Mouse (Mus musculus): Measurements from ENCODE around the gene Prkag3. TPM values are rescaled to one million over a fixed set of nuclear protein-coding genes. Genes with fewer than 3 reads are reported as not detected.

Gene Prkag3
- polyA plus RNA-seq, 1 experiment from 2014 or later: 0.15 TPM

GRCm38 (mm10) chr1:74787846-74788245, 38.8 kb upstream of the Prkag3 start:
- Histone ChIP-seq H3K4me1 (ENCODE audit: control insufficient read depth, insufficient read depth, low read length) (peaks cover 15% of the 10 kb centered on the region; the same call in 1 of the 2 replicates), H3K36me3 (ENCODE audit: control insufficient read depth, insufficient read depth, low read length) (no peaks in the 10 kb centered on the region), H3K9me3 (ENCODE audit: control insufficient read depth, low read length) (no peaks in the 10 kb centered on the region), H3K27me3 (ENCODE audit: control insufficient read depth, insufficient read depth, low read length) (peaks cover 97% of the 10 kb centered on the region), H3K9ac (ENCODE audit: low read depth, low read length) (no peak overlapping the region), H3K4me3 (ENCODE audit: low read length) (no peak overlapping the region), H3K4me2 (replicated peaks; ENCODE audit: low read depth, low read length) (no peak overlapping the region), H3K27ac (ENCODE audit: low read depth, low read length) (no peak overlapping the region)
- 5% methylated on average over 7 of the region's 7 CpGs for WGBS
- ATAC-seq (ENCODE audit: low FRiP score, low TSS enrichment): no peak

- no peak for ATAC-seq (ENCODE audit: low FRiP score, low TSS enrichment)
- no peaks in the 10 kb centered on the region for H3K9me3 ChIP-seq (ENCODE audit: control insufficient read depth, low read length)
- no peaks in the 10 kb centered on the region for H3K36me3 ChIP-seq (ENCODE audit: control insufficient read depth, insufficient read depth, low read length)
- peak overlapping the region; percentile 20; the same call in 1 of the 2 replicates for H3K9ac ChIP-seq (ENCODE audit: low read depth, low read length)
- WGBS: 3% methylated on average over 67 of the region's 67 CpGs
- no peak overlapping the region for H3K27ac ChIP-seq (ENCODE audit: low read depth, low read length)
- peak overlapping the region; percentile 45 for H3K4me3 ChIP-seq (ENCODE audit: low read length)
- peaks cover 9% of the 10 kb centered on the region; the same call in 1 of the 2 replicates for H3K4me1 ChIP-seq (ENCODE audit: control insufficient read depth, insufficient read depth, low read length)
- peaks cover 89% of the 10 kb centered on the region for H3K27me3 ChIP-seq (ENCODE audit: control insufficient read depth, insufficient read depth, low read length)
- H3K4me2 ChIP-seq (replicated peaks; ENCODE audit: low read depth, low read length): peak overlapping the region; percentile 77
Observed at GRCm38 (mm10) chr1:74784041-74784759, 35.2 kb upstream of the Prkag3 start.

DNA sequence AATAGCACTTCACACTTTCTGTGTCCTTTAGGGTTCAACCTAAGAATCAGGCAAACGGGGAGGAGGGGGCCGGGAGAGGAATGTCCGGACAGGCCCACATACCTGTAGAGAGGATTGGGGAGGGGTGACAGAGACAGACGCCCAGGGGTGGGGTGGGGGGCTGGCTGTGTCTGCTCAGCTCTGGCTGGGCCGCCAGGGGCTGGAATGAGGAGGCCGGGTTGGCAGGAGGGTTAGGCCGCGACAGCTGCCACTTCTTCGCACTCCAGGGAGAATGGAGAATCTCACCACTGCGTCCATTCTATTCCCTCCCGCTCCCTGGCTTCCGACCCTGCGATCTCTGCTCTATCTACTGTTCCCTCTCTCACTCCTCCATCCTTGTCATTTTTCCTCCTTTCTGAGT, 34.5 kb upstream of the Prkag3 start:
- Histone ChIP-seq H3K4me3 (ENCODE audit: low read length) (peak overlapping the region; percentile 45), H3K4me1 (ENCODE audit: control insufficient read depth, insufficient read depth, low read length) (peaks cover 9% of the 10 kb centered on the region; the same call in 1 of the 2 replicates), H3K4me2 (replicated peaks; ENCODE audit: low read depth, low read length) (peak overlapping the region; percentile 77), H3K9ac (ENCODE audit: low read depth, low read length) (peak overlapping the region; percentile 20; the same call in 1 of the 2 replicates), H3K27ac (ENCODE audit: low read depth, low read length) (no peak overlapping the region), H3K9me3 (ENCODE audit: control insufficient read depth, low read length) (no peaks in the 10 kb centered on the region), H3K36me3 (ENCODE audit: control insufficient read depth, insufficient read depth, low read length) (no peaks in the 10 kb centered on the region), H3K27me3 (ENCODE audit: control insufficient read depth, insufficient read depth, low read length) (peaks cover 86% of the 10 kb centered on the region)
- ATAC-seq (ENCODE audit: low FRiP score, low TSS enrichment): no peak
- WGBS: 7% methylated on average over 13 of the region's 13 CpGs

- Histone ChIP-seq H3K4me3 (ENCODE audit: low read length) (no peak overlapping the region), H3K9me3 (ENCODE audit: control insufficient read depth, low read length) (no peaks in the 10 kb centered on the region), H3K27ac (ENCODE audit: low read depth, low read length) (no peak overlapping the region), H3K27me3 (ENCODE audit: control insufficient read depth, insufficient read depth, low read length) (peaks cover 73% of the 10 kb centered on the region), H3K9ac (ENCODE audit: low read depth, low read length) (no peak overlapping the region), H3K36me3 (ENCODE audit: control insufficient read depth, insufficient read depth, low read length) (no peaks in the 10 kb centered on the region), H3K4me1 (ENCODE audit: control insufficient read depth, insufficient read depth, low read length) (peaks cover 9% of the 10 kb centered on the region; the same call in 1 of the 2 replicates), H3K4me2 (replicated peaks; ENCODE audit: low read depth, low read length) (no peak overlapping the region)
- no peak for ATAC-seq (ENCODE audit: low FRiP score, low TSS enrichment)
- 17% methylated on average over 14 of the region's 14 CpGs for WGBS
Observed at GRCm38 (mm10) chr1:74782045-74782444, 33.0 kb upstream of the Prkag3 start.

- peaks cover 10% of the 10 kb centered on the region; the same call in 1 of the 2 replicates for H3K4me1 ChIP-seq (ENCODE audit: control insufficient read depth, insufficient read depth, low read length)
- 37% methylated on average over 3 of the region's 3 CpGs for WGBS
Observed at GRCm38 (mm10) chr1:74778934-74779486, 30.0 kb upstream of the Prkag3 start.

DNA sequence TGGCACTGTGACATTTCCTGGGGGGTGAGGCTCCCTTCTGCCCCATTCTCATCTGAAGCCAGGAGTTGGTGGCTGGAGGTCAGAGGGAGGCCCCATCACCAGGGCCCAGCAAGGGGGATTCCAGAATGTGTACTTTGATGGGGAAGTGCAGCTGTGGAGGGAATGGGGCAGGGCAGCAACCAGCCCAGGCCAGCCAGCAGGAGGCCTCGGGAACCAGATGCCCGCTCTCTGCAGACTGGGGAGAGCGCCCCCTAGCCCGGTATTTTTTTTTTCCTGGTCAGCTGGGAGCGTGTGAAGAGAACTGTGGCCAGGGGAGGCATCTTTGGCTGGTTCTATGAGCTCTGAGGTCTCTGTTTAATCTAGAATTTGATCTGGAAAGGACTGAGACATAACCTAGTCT, 26.8 kb upstream of the Prkag3 start:
- H3K4me1 ChIP-seq (ENCODE audit: control insufficient read depth, insufficient read depth, low read length): peaks cover 17% of the 10 kb centered on the region
- H3K9ac ChIP-seq (ENCODE audit: low read depth, low read length): no peak overlapping the region
- no peak overlapping the region for H3K27ac ChIP-seq (ENCODE audit: low read depth, low read length)
- no peak for ATAC-seq (ENCODE audit: low FRiP score, low TSS enrichment)
- WGBS: 14% methylated on average over 5 of the region's 5 CpGs
- H3K9me3 ChIP-seq (ENCODE audit: control insufficient read depth, low read length): no peaks in the 10 kb centered on the region
- H3K4me2 ChIP-seq (replicated peaks; ENCODE audit: low read depth, low read length): no peak overlapping the region
- no peak overlapping the region for H3K4me3 ChIP-seq (ENCODE audit: low read length)
- peaks cover 36% of the 10 kb centered on the region for H3K27me3 ChIP-seq (ENCODE audit: control insufficient read depth, insufficient read depth, low read length)
- H3K36me3 ChIP-seq (ENCODE audit: control insufficient read depth, insufficient read depth, low read length): no peaks in the 10 kb centered on the region

More at GRCm38 (mm10) chr1:74778934-74779486, 30.0 kb upstream of the Prkag3 start:
- no peak overlapping the region for H3K27ac ChIP-seq (ENCODE audit: low read depth, low read length)
- no peak overlapping the region for H3K4me3 ChIP-seq (ENCODE audit: low read length)
- peaks cover 52% of the 10 kb centered on the region for H3K27me3 ChIP-seq (ENCODE audit: control insufficient read depth, insufficient read depth, low read length)
- no peaks in the 10 kb centered on the region for H3K9me3 ChIP-seq (ENCODE audit: control insufficient read depth, low read length)
- no peak overlapping the region for H3K4me2 ChIP-seq (replicated peaks; ENCODE audit: low read depth, low read length)
- no peak for ATAC-seq (ENCODE audit: low FRiP score, low TSS enrichment)
- H3K9ac ChIP-seq (ENCODE audit: low read depth, low read length): no peak overlapping the region
- no peaks in the 10 kb centered on the region for H3K36me3 ChIP-seq (ENCODE audit: control insufficient read depth, insufficient read depth, low read length)

DNA sequence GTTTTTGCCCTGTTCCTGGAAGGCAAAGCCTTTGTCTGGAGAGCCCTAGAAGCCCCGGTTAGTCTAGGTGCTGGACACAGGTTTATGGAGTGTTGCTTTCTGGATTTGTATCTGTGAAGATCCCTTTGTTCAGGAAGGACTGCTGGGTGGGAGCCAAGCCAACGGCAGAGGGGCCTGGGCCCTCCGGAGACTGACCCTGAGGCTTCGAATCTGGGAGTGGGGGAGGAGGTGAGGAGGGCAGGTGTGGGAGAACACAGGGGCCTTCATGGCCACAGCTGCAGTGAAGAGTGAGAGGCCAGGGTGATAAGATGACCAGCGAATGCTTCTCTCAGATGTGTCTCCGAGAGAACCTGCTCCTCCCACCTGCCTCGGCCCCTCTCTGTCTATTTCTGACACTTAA, 25.0 kb upstream of the Prkag3 start:
- Histone ChIP-seq H3K27ac (ENCODE audit: low read depth, low read length) (no peak overlapping the region), H3K36me3 (ENCODE audit: control insufficient read depth, insufficient read depth, low read length) (no peaks in the 10 kb centered on the region), H3K4me1 (ENCODE audit: control insufficient read depth, insufficient read depth, low read length) (peaks cover 24% of the 10 kb centered on the region), H3K9ac (ENCODE audit: low read depth, low read length) (no peak overlapping the region), H3K4me3 (ENCODE audit: low read length) (no peak overlapping the region), H3K4me2 (replicated peaks; ENCODE audit: low read depth, low read length) (no peak overlapping the region), H3K27me3 (ENCODE audit: control insufficient read depth, insufficient read depth, low read length) (peaks cover 45% of the 10 kb centered on the region), H3K9me3 (ENCODE audit: control insufficient read depth, low read length) (no peaks in the 10 kb centered on the region)
- no peak for ATAC-seq (ENCODE audit: low FRiP score, low TSS enrichment)
- WGBS: 11% methylated on average over 7 of the region's 7 CpGs

GRCm38 (mm10) chr1:74773136-74773535, 24.1 kb upstream of the Prkag3 start:
- peak; percentile 87 for ATAC-seq (ENCODE audit: low FRiP score, low TSS enrichment)
- H3K4me1 ChIP-seq (ENCODE audit: control insufficient read depth, insufficient read depth, low read length): peaks cover 24% of the 10 kb centered on the region
- H3K36me3 ChIP-seq (ENCODE audit: control insufficient read depth, insufficient read depth, low read length): no peaks in the 10 kb centered on the region
- no peak overlapping the region for H3K9ac ChIP-seq (ENCODE audit: low read depth, low read length)
- peak overlapping the region; percentile 86 for H3K4me2 ChIP-seq (replicated peaks; ENCODE audit: low read depth, low read length)
- peak overlapping the region; percentile 50 for H3K4me3 ChIP-seq (ENCODE audit: low read length)
- under 1% methylated on average over 15 of the region's 15 CpGs for WGBS
- H3K9me3 ChIP-seq (ENCODE audit: control insufficient read depth, low read length): no peaks in the 10 kb centered on the region
- no peak overlapping the region for H3K27ac ChIP-seq (ENCODE audit: low read depth, low read length)
- H3K27me3 ChIP-seq (ENCODE audit: control insufficient read depth, insufficient read depth, low read length): peaks cover 45% of the 10 kb centered on the region
